Mouse (Mus musculus): ENCODE results near the gene Nbeal1. TPM values are rescaled to one million over a fixed set of nuclear protein-coding genes. Genes with fewer than 3 reads are reported as not detected.

The Nbeal1 gene
- polyA plus RNA-seq, 2 experiments = 0.65 to 1.4 TPM

- Histone ChIP-seq H3K36me3 (replicated peaks; ENCODE audit: control insufficient read depth, insufficient read depth, low read depth) (no peaks in the 10 kb centered on the region), H3K4me1 (replicated peaks; ENCODE audit: control insufficient read depth in 2 of 2, insufficient read depth in 2 of 2, low read length in 1 of 2) (peaks cover 3 to 4% of the 10 kb centered on the region in 2 experiments; a peak in 2 of 4 replicates), H3K9me3 (ENCODE audit: control insufficient read depth, low read length) (no peaks in the 10 kb centered on the region), H3K9ac (replicated peaks) (peak overlapping the region; percentile 79), H3K27ac (no peak overlapping the region), H3K4me2 (ENCODE audit: low read depth) (peak overlapping the region; percentile 94), H3K27me3 (ENCODE audit: control insufficient read depth, insufficient read depth, low read length) (no peaks in the 10 kb centered on the region), H3K4me3 (ENCODE audit: insufficient read depth in 1 of 2, low read depth in 2 of 2, low read length in 2 of 2) (peak overlapping the region; percentile 52 to 85)
- TF ChIP-seq EP300 (IDR thresholded peaks at IDR 0.05; ENCODE audit: low read depth) (no peak), CTCF (IDR thresholded peaks at IDR 0.05; ENCODE audit: low read depth) (no peak)
- ATAC-seq (ENCODE audit: insufficient read depth) (no peak), DNase-seq (ENCODE audit: low read depth in 3 of 3, low spot score in 3 of 3) (no peak)
- 43% methylated on average over 4 of the region's 4 CpGs for WGBS (ENCODE audit: insufficient replicate concordance)
These were observed 1.0 kb upstream of the Nbeal1 start for GRCm38 (mm10) chr1:60179376-60179775.

- Histone ChIP-seq H3K9ac (replicated peaks) (peak overlapping the region; percentile 79), H3K9me3 (ENCODE audit: control insufficient read depth, low read length) (no peaks in the 10 kb centered on the region), H3K4me1 (replicated peaks; ENCODE audit: control insufficient read depth in 2 of 2, insufficient read depth in 2 of 2, low read length in 1 of 2) (peaks cover 3 to 4% of the 10 kb centered on the region in 2 experiments; a peak in 2 of 4 replicates), H3K36me3 (replicated peaks; ENCODE audit: control insufficient read depth, insufficient read depth, low read depth) (no peaks in the 10 kb centered on the region), H3K4me2 (ENCODE audit: low read depth) (peak overlapping the region; percentile 94), H3K27ac (peak overlapping the region; percentile 60), H3K27me3 (ENCODE audit: control insufficient read depth, insufficient read depth, low read length) (no peaks in the 10 kb centered on the region), H3K4me3 (ENCODE audit: insufficient read depth in 1 of 2, low read depth in 2 of 2, low read length in 2 of 2) (peak overlapping the region; percentile 85 to 98)
- TF ChIP-seq CTCF (IDR thresholded peaks at IDR 0.05; ENCODE audit: low read depth) = no peak
- no peak for TF ChIP-seq EP300 (IDR thresholded peaks at IDR 0.05; ENCODE audit: low read depth)
- WGBS (ENCODE audit: insufficient replicate concordance) = under 1% methylated on average over 26 of the region's 30 CpGs
- DNase-seq (ENCODE audit: low read depth in 3 of 3, low spot score in 3 of 3) (peak in 1 of 3 experiments; percentile 9), ATAC-seq (ENCODE audit: insufficient read depth) (peak; percentile 51; the same call in 1 of the 2 replicates)
These were observed 404 bp downstream of the Nbeal1 start for GRCm38 (mm10) chr1:60180784-60181221.

GRCm38 (mm10) chr1:60188454-60188853 lies 8.1 kb downstream of the Nbeal1 start:
- H3K4me2 ChIP-seq (ENCODE audit: low read depth) = no peak overlapping the region
- H3K4me3 ChIP-seq (ENCODE audit: insufficient read depth in 1 of 2, low read depth in 2 of 2, low read length in 2 of 2) = no peak overlapping the region
- no peak for TF ChIP-seq CTCF (IDR thresholded peaks at IDR 0.05; ENCODE audit: low read depth)
- TF ChIP-seq EP300 (IDR thresholded peaks at IDR 0.05; ENCODE audit: low read depth) = no peak
- no peak overlapping the region for H3K27ac ChIP-seq
- ATAC-seq (ENCODE audit: insufficient read depth) = no peak
- H3K9me3 ChIP-seq (ENCODE audit: control insufficient read depth, low read length) = no peaks in the 10 kb centered on the region
- no peaks in the 10 kb centered on the region for H3K36me3 ChIP-seq (replicated peaks; ENCODE audit: control insufficient read depth, insufficient read depth, low read depth)
- H3K27me3 ChIP-seq (ENCODE audit: control insufficient read depth, insufficient read depth, low read length) = no peaks in the 10 kb centered on the region
- DNase-seq (ENCODE audit: low read depth in 3 of 3, low spot score in 3 of 3) = no peak
- H3K9ac ChIP-seq (replicated peaks) = no peak overlapping the region
- no peaks in the 10 kb centered on the region for H3K4me1 ChIP-seq (replicated peaks; ENCODE audit: control insufficient read depth in 2 of 2, insufficient read depth in 2 of 2, low read length in 1 of 2)

- Histone ChIP-seq H3K36me3 (replicated peaks; ENCODE audit: control insufficient read depth, insufficient read depth, low read depth) (no peaks in the 10 kb centered on the region), H3K4me2 (ENCODE audit: low read depth) (no peak overlapping the region), H3K27ac (no peak overlapping the region), H3K27me3 (ENCODE audit: control insufficient read depth, insufficient read depth, low read length) (no peaks in the 10 kb centered on the region), H3K9ac (replicated peaks) (no peak overlapping the region), H3K4me1 (replicated peaks; ENCODE audit: control insufficient read depth in 2 of 2, insufficient read depth in 2 of 2, low read length in 1 of 2) (no peaks in the 10 kb centered on the region), H3K4me3 (ENCODE audit: insufficient read depth in 1 of 2, low read depth in 2 of 2, low read length in 2 of 2) (no peak overlapping the region), H3K9me3 (ENCODE audit: control insufficient read depth, low read length) (no peaks in the 10 kb centered on the region)
- no peak for DNase-seq (ENCODE audit: low read depth in 3 of 3, low spot score in 3 of 3)
- 69% methylated on average over 3 of the region's 3 CpGs for WGBS (ENCODE audit: insufficient replicate concordance)
- no peak for ATAC-seq (ENCODE audit: insufficient read depth)
- TF ChIP-seq CTCF (IDR thresholded peaks at IDR 0.05; ENCODE audit: low read depth) = peak; percentile 38; the same call in 1 of the 2 replicates
- no peak for TF ChIP-seq EP300 (IDR thresholded peaks at IDR 0.05; ENCODE audit: low read depth)
These were observed 16.4 kb downstream of the Nbeal1 start for GRCm38 (mm10) chr1:60196813-60197212.

GRCm38 (mm10) chr1:60199006-60199405 lies 18.6 kb downstream of the Nbeal1 start:
- no peaks in the 10 kb centered on the region for H3K27me3 ChIP-seq (ENCODE audit: control insufficient read depth, insufficient read depth, low read length)
- no peak overlapping the region for H3K4me2 ChIP-seq (ENCODE audit: low read depth)
- no peak for TF ChIP-seq EP300 (IDR thresholded peaks at IDR 0.05; ENCODE audit: low read depth)
- TF ChIP-seq CTCF (IDR thresholded peaks at IDR 0.05; ENCODE audit: low read depth) = no peak
- H3K27ac ChIP-seq = no peak overlapping the region
- H3K9me3 ChIP-seq (ENCODE audit: control insufficient read depth, low read length) = no peaks in the 10 kb centered on the region
- DNase-seq (ENCODE audit: low read depth in 3 of 3, low spot score in 3 of 3) (no peak), ATAC-seq (ENCODE audit: insufficient read depth) (no peak)
- H3K4me3 ChIP-seq (ENCODE audit: insufficient read depth in 1 of 2, low read depth in 2 of 2, low read length in 2 of 2) = no peak overlapping the region
- H3K4me1 ChIP-seq (replicated peaks; ENCODE audit: control insufficient read depth in 2 of 2, insufficient read depth in 2 of 2, low read length in 1 of 2) = no peaks in the 10 kb centered on the region
- WGBS (ENCODE audit: insufficient replicate concordance) = 68% methylated on average over 4 of the region's 4 CpGs
- peaks cover 2% of the 10 kb centered on the region; the same call in 1 of the 2 replicates for H3K36me3 ChIP-seq (replicated peaks; ENCODE audit: control insufficient read depth, insufficient read depth, low read depth)
- no peak overlapping the region for H3K9ac ChIP-seq (replicated peaks)
